Mouse (Mus musculus) myocyte (in vitro differentiated cells): ENCODE measurements at regions not wholly inside any gene's neighbourhood (a gene's known extent, or its start where the extent isn't known, plus 50 kb on each side); places are given as distances from the start of the nearest gene placed in this dataset.

Experiments
- H3K27me3 ChIP-seq: one replicate; pipeline ENCODE4 v1.6.1; 2011; ENCODE audit not compliant: control insufficient read depth, insufficient read depth, insufficient read length
- H3K36me3 ChIP-seq: one replicate; pipeline ENCODE4 v1.6.1; 2011; ENCODE audit not compliant: control insufficient read depth, insufficient read depth
- H3K4me2 ChIP-seq: one replicate; pipeline ENCODE4 v1.6.1; 2011; ENCODE audit warnings: low read depth, control low read depth
- H3K4me3 ChIP-seq: one replicate; pipeline ENCODE4 v1.5.1; 2011; ENCODE audit warnings: mild to moderate bottlenecking, control low read depth, moderate library complexity
- H3K79me2 ChIP-seq: one replicate; pipeline ENCODE4 v1.6.1; 2011; ENCODE audit not compliant: control insufficient read depth, insufficient read depth
- H3ac ChIP-seq: one replicate; pipeline ENCODE4 v1.6.1; 2011; ENCODE audit not compliant: control insufficient read depth, insufficient read length
- CEBPB ChIP-seq: IDR thresholded peaks from 2 replicates; pipeline ENCODE4 v1.6.1; 2011; ENCODE audit warnings: mild to moderate bottlenecking, moderate library complexity; ENCODE audit not compliant: poor library complexity, insufficient read depth, severe bottlenecking
- E2F4 ChIP-seq: IDR thresholded peaks from one replicate; pipeline ENCODE4 v1.6.1; 2011; ENCODE audit warnings: mild to moderate bottlenecking, control low read depth, moderate library complexity; ENCODE audit not compliant: insufficient read depth
- MAX ChIP-seq: IDR thresholded peaks from one replicate; pipeline ENCODE4 v1.6.1; 2011; ENCODE audit warnings: low read depth, mild to moderate bottlenecking, control low read depth
- MYOD1 ChIP-seq, 3 experiments: IDR thresholded peaks; one replicate each; pipeline ENCODE4 v1.6.1; 2011; ENCODE audit warnings: control low read depth in 2 of 3, low read depth in 2 of 3, mild to moderate bottlenecking in 2 of 3, moderate library complexity in 1 of 3; ENCODE audit not compliant: insufficient read length in 2 of 3, control insufficient read depth in 1 of 3
- MYOG ChIP-seq, 3 experiments: IDR thresholded peaks; one replicate each; pipeline ENCODE4 v1.6.1; 2011; ENCODE audit warnings: control low read depth in 2 of 3, low read depth in 2 of 3, mild to moderate bottlenecking in 2 of 3; ENCODE audit not compliant: insufficient read length in 2 of 3, control insufficient read depth in 1 of 3, insufficient read depth in 1 of 3
- POLR2A ChIP-seq: IDR thresholded peaks from one replicate; pipeline ENCODE4 v1.6.1; 2011; ENCODE audit warnings: low read depth, mild to moderate bottlenecking, control low read depth, moderate library complexity; ENCODE audit not compliant: insufficient read length
- POLR2AphosphoS2 ChIP-seq: IDR thresholded peaks from one replicate; pipeline ENCODE4 v1.6.1; 2011; ENCODE audit warnings: low read depth, control low read depth; ENCODE audit not compliant: insufficient read length
- REST ChIP-seq: IDR thresholded peaks from one replicate; pipeline ENCODE4 v1.6.1; 2011; ENCODE audit warnings: mild to moderate bottlenecking, control low read depth, moderate library complexity; ENCODE audit not compliant: insufficient read depth, insufficient read length
- SRF ChIP-seq: IDR thresholded peaks from one replicate; pipeline ENCODE4 v1.6.1; 2011; ENCODE audit warnings: low read depth; ENCODE audit not compliant: control insufficient read depth, insufficient read length
- TCF12 ChIP-seq: IDR thresholded peaks from one replicate; pipeline ENCODE4 v1.6.1; 2011; ENCODE audit warnings: mild to moderate bottlenecking, control low read depth; ENCODE audit not compliant: poor library complexity, insufficient read depth, severe bottlenecking
- TCF3 ChIP-seq: IDR thresholded peaks from one replicate; pipeline ENCODE4 v1.6.1; 2011; ENCODE audit warnings: low read depth, control low read depth; ENCODE audit not compliant: insufficient read length
- USF1 ChIP-seq: IDR thresholded peaks from one replicate; pipeline ENCODE4 v1.6.1; 2011; ENCODE audit warnings: low read depth, mild to moderate bottlenecking, control low read depth, moderate library complexity

- H3K79me2 ChIP-seq: no peaks in the 10 kb centered on the region
- no peak overlapping the region for H3ac ChIP-seq
- H3K36me3 ChIP-seq: no peaks in the 10 kb centered on the region
- H3K4me3 ChIP-seq: no peak overlapping the region
- TF ChIP-seq MYOD1 (IDR thresholded peaks at IDR 0.05; ENCODE audit: control insufficient read depth in 1 of 3, insufficient read length in 2 of 3, low read depth in 2 of 3) (no peak), CEBPB (no peak), MAX (no peak), E2F4 (no peak), TCF12 (no peak), TCF3 (no peak)
- no peak overlapping the region for H3K4me2 ChIP-seq
- H3K27me3 ChIP-seq: no peaks in the 10 kb centered on the region
Measured at GRCm38 (mm10) chr2:72612221-72612620, 136.3 kb downstream of the Cdca7 start.

- H3K27me3 ChIP-seq: no peaks in the 10 kb centered on the region
- no peaks in the 10 kb centered on the region for H3K36me3 ChIP-seq
- H3K79me2 ChIP-seq: no peaks in the 10 kb centered on the region
- no peak overlapping the region for H3K4me3 ChIP-seq
- no peak overlapping the region for H3ac ChIP-seq
- peak overlapping the region; percentile 61 for H3K4me2 ChIP-seq
- TF ChIP-seq MYOD1 (IDR thresholded peaks at IDR 0.05; ENCODE audit: control insufficient read depth in 1 of 3, insufficient read length in 2 of 3, low read depth in 2 of 3): no peak
Measured at GRCm38 (mm10) chr2:72614256-72614655, 138.3 kb downstream of the Cdca7 start.

- no peaks in the 10 kb centered on the region for H3K79me2 ChIP-seq
- no peaks in the 10 kb centered on the region for H3K36me3 ChIP-seq
- H3ac ChIP-seq: no peak overlapping the region
- H3K4me2 ChIP-seq: no peak overlapping the region
- H3K4me3 ChIP-seq: no peak overlapping the region
- no peaks in the 10 kb centered on the region for H3K27me3 ChIP-seq
- TF ChIP-seq POLR2A (no peak), E2F4 (no peak), MAX (no peak), SRF (no peak), TCF12 (no peak), MYOD1 (IDR thresholded peaks at IDR 0.05; ENCODE audit: control insufficient read depth in 1 of 3, insufficient read length in 2 of 3, low read depth in 2 of 3) (no peak)
Measured at GRCm38 (mm10) chr2:72615869-72616268, 139.9 kb downstream of the Cdca7 start.

- Histone ChIP-seq H3ac (no peak overlapping the region), H3K79me2 (no peaks in the 10 kb centered on the region), H3K27me3 (no peaks in the 10 kb centered on the region), H3K4me2 (no peak overlapping the region), H3K4me3 (no peak overlapping the region), H3K36me3 (no peaks in the 10 kb centered on the region)
- TF ChIP-seq MYOG (IDR thresholded peaks at IDR 0.05; ENCODE audit: control insufficient read depth in 1 of 3, insufficient read depth in 1 of 3, insufficient read length in 2 of 3, low read depth in 2 of 3) (no peak), MYOD1 (IDR thresholded peaks at IDR 0.05; ENCODE audit: control insufficient read depth in 1 of 3, insufficient read length in 2 of 3, low read depth in 2 of 3) (no peak), POLR2A (no peak), POLR2AphosphoS2 (no peak), USF1 (no peak), SRF (no peak), REST (no peak), E2F4 (no peak), CEBPB (no peak), TCF12 (no peak), TCF3 (no peak), MAX (no peak)
Measured at GRCm38 (mm10) chr2:72616412-72616811, 140.5 kb downstream of the Cdca7 start.

- no peaks in the 10 kb centered on the region for H3K27me3 ChIP-seq
- no peak overlapping the region for H3K4me3 ChIP-seq
- TF ChIP-seq SRF (no peak), MYOG (IDR thresholded peaks at IDR 0.05; ENCODE audit: control insufficient read depth in 1 of 3, insufficient read depth in 1 of 3, insufficient read length in 2 of 3, low read depth in 2 of 3) (no peak), USF1 (no peak), MAX (no peak), E2F4 (no peak), POLR2AphosphoS2 (no peak), MYOD1 (IDR thresholded peaks at IDR 0.05; ENCODE audit: control insufficient read depth in 1 of 3, insufficient read length in 2 of 3, low read depth in 2 of 3) (no peak), POLR2A (no peak), TCF12 (no peak), TCF3 (no peak), REST (no peak), CEBPB (no peak)
- no peak overlapping the region for H3K4me2 ChIP-seq
- no peaks in the 10 kb centered on the region for H3K79me2 ChIP-seq
- H3ac ChIP-seq: no peak overlapping the region
- H3K36me3 ChIP-seq: no peaks in the 10 kb centered on the region
Measured at GRCm38 (mm10) chr2:72619446-72619845, 143.5 kb downstream of the Cdca7 start.

- H3K36me3 ChIP-seq: no peaks in the 10 kb centered on the region
- no peaks in the 10 kb centered on the region for H3K79me2 ChIP-seq
- H3K4me2 ChIP-seq: peak overlapping the region; percentile 6
- no peak overlapping the region for H3K4me3 ChIP-seq
- H3K27me3 ChIP-seq: no peaks in the 10 kb centered on the region
- no peak for TF ChIP-seq TCF3
- TF ChIP-seq MYOG (IDR thresholded peaks at IDR 0.05; ENCODE audit: control insufficient read depth in 1 of 3, insufficient read depth in 1 of 3, insufficient read length in 2 of 3, low read depth in 2 of 3): no peak
- no peak for TF ChIP-seq POLR2A
- TF ChIP-seq CEBPB: no peak
- TF ChIP-seq MYOD1 (IDR thresholded peaks at IDR 0.05; ENCODE audit: control insufficient read depth in 1 of 3, insufficient read length in 2 of 3, low read depth in 2 of 3): no peak
- TF ChIP-seq POLR2AphosphoS2: no peak
- TF ChIP-seq REST: no peak
- TF ChIP-seq MAX: no peak
- TF ChIP-seq SRF: no peak
- TF ChIP-seq USF1: no peak
- TF ChIP-seq TCF12: no peak
- TF ChIP-seq E2F4: no peak
- H3ac ChIP-seq: no peak overlapping the region
Measured at GRCm38 (mm10) chr2:72620182-72620652, 144.3 kb downstream of the Cdca7 start.
